17 mouse cellular contexts compared by ENCODE assay signal in genomic region chr5:136274739-136275138, GRCm38 (mm10).
"Had no signal": no experiment of that assay in that cellular context is flagged by ENCODE, and none has a peak within 500 bp of the region (broad histone marks: within the 10 kb centered on the region; RNA-seq: fewer than 3 reads in every experiment).

No protein-coding gene starts in this region.

- H3K4me2 ChIP-seq: limb, embryonic 15.5 days; liver, embryonic 12.5 days; lung, embryonic 14.5 days; stomach, embryonic 15.5 days had no signal

- H3K4me1 ChIP-seq: liver, embryonic 12.5 days had no signal

- ATAC-seq: liver, embryonic 12.5 days; midbrain, embryonic 16.5 days had no signal

- DNase-seq: kidney, adult 11 months; kidney, adult 9 months; kidney, postnatal 36 days; left cerebral cortex, postnatal 4 days; lung, embryonic 14.5 days; lung, postnatal 10 days; lung, postnatal 4 days; right cerebral cortex, postnatal 14 days; thymus, adult 2 months; thymus, postnatal 36 days had no signal

- H3K9me3 ChIP-seq: limb, embryonic 15.5 days; liver, embryonic 12.5 days; midbrain, embryonic 10.5 days; stomach, embryonic 15.5 days had no signal

- H3K27me3 ChIP-seq: limb, embryonic 15.5 days; liver, embryonic 12.5 days; stomach, embryonic 15.5 days had no signal

- H3K4me3 ChIP-seq: layer of hippocampus, adult 2 months; limb, embryonic 15.5 days; liver, embryonic 12.5 days; midbrain, embryonic 10.5 days; stomach, embryonic 15.5 days had no signal

- H3K27ac ChIP-seq: kidney, postnatal 0 days; layer of hippocampus, adult 2 months; limb, embryonic 15.5 days; liver, embryonic 12.5 days; midbrain, embryonic 10.5 days; stomach, embryonic 15.5 days had no signal

- H3K9ac ChIP-seq: limb, embryonic 15.5 days; liver, embryonic 12.5 days; lung, embryonic 14.5 days; stomach, embryonic 15.5 days had no signal
